Mouse (Mus musculus) lung, embryonic 14.5 days (tissue): ENCODE data around the gene Myg1. TPM values are rescaled to one million over a fixed set of nuclear protein-coding genes. Genes with fewer than 3 reads are reported as not detected.

ENCODE experiments used
- ATAC-seq: fragments of 200-750 bp; cut with Nextera tagmentation; 2 replicates; pipeline ENCODE4 v1.8.0; 2017; ENCODE audit warnings: mild to moderate bottlenecking, moderate TSS enrichment, moderate library complexity; ENCODE audit not compliant: insufficient read depth
- DNase-seq: peaks from one replicate; pipeline ENCODE4 v3.0.0-alpha.2; 2015
- H3K27ac ChIP-seq: fragments of 300-500 bp; sonication (generic); 2 replicates; pipeline ENCODE4 v1.5.1; 2014; ENCODE audit warnings: low read depth, mild to moderate bottlenecking, moderate library complexity
- H3K27me3 ChIP-seq: fragments of 300-500 bp; sonication (generic); 2 replicates; pipeline ENCODE4 v1.6.1; 2014; ENCODE audit warnings: low read length, control low read depth; ENCODE audit not compliant: insufficient read depth
- H3K36me3 ChIP-seq: fragments of 300-500 bp; sonication (generic); 2 replicates; pipeline ENCODE4 v1.6.1; 2014; ENCODE audit warnings: control low read depth; ENCODE audit not compliant: insufficient read depth
- H3K4me1 ChIP-seq: fragments of 300-500 bp; sonication (generic); 2 replicates; pipeline ENCODE4 v1.6.1; 2014; ENCODE audit warnings: antibody characterized with exemption, control low read depth; ENCODE audit not compliant: insufficient read depth
- H3K4me2 ChIP-seq: fragments of 300-500 bp; sonication (generic); 2 replicates; pipeline ENCODE4 v1.6.1; 2014; ENCODE audit warnings: mild to moderate bottlenecking
- H3K4me3 ChIP-seq: fragments of 300-500 bp; sonication (generic); 2 replicates; pipeline ENCODE4 v1.5.1; 2014; ENCODE audit warnings: low read depth, low read length
- H3K9ac ChIP-seq: fragments of 300-500 bp; sonication (generic); 2 replicates; pipeline ENCODE4 v1.6.1; 2014
- H3K9me3 ChIP-seq: fragments of 300-500 bp; sonication (generic); 2 replicates; pipeline ENCODE4 v1.6.1; 2016; ENCODE audit warnings: low read depth, low read length, control low read depth
- CTCF ChIP-seq: IDR thresholded peaks from 2 replicates; pipeline ENCODE4 v1.5.1; 2016; ENCODE audit warnings: antibody characterized with exemption, low read depth
- WGBS: fragments of 180-500 bp; shearing (Covaris S2); extraction: QIAGEN DNeasy Blood & Tissue Kit; methylation state at CpG from one replicate; pipeline ENCODE4 v1.1.7; 2014; 5-methylcytosine and 5-hydroxymethylcytosine counted together
- polyA plus RNA-seq: library from polyadenylated mRNA; unstranded; fragments of >200 nt; fragmentation: Nextera tagmentation; extraction: Ambion mirVana; gene quantifications from 2 replicates; pipeline ENCODE4 v1.2.1, GENCODE M21; 2014

Gene Myg1
- polyA plus RNA-seq, 1 experiment from 2014 or later = 113 TPM

DNA sequence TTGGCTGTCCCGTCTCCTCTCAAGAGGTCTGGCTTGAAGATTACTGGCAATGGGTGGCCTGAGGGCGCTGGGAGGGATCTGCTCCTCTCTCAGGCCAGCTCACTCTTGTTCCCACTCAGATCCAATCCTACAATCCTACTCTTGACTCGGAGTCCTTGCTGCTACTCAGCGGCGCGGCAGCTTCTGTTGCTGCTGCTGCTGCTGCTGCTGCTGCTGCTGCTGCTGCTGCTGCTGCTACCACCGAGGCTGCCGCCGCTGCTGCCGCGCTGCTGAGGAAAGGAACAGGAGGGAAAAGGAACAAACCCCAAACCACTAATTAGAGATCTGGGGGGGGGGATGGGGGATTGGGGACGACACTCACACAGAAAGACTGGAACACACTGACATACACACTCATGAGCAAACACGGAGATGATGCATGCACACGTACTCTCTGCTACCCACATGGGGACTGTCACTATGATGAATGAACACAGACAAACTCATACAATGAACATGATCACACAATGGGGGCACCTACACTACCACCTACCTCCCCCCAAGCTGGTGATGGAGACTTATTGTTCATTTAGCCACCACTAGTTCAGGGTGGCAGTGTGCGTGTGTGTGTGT, 35.3 kb downstream of the Myg1 start, which contains the start of gene Sp7:
Gene Sp7 (minus strand): TSS at position 450 of the 612 bp plus-strand sequence.
- no peak within 1 kb of the TSS for H3K27ac ChIP-seq
- H3K4me1 ChIP-seq = peaks cover 9% of the 10 kb centered on the region
- peak; percentile 18; the same call in 1 of the 2 replicates for TF ChIP-seq CTCF
- H3K4me3 ChIP-seq = peak within 1 kb of the TSS; percentile 25
- no peak for ATAC-seq
- no peaks in the 10 kb centered on the region for H3K36me3 ChIP-seq
- peak; percentile 57 for DNase-seq
- H3K4me2 ChIP-seq = peak within 1 kb of the TSS; percentile 61
- peaks cover 3% of the 10 kb centered on the region; the same call in 1 of the 2 replicates for H3K27me3 ChIP-seq
- WGBS = 6% methylated on average over 15 of the region's 15 CpGs
- H3K9ac ChIP-seq = peak within 1 kb of the TSS; percentile 49
- H3K9me3 ChIP-seq = no peaks in the 10 kb centered on the region

DNA sequence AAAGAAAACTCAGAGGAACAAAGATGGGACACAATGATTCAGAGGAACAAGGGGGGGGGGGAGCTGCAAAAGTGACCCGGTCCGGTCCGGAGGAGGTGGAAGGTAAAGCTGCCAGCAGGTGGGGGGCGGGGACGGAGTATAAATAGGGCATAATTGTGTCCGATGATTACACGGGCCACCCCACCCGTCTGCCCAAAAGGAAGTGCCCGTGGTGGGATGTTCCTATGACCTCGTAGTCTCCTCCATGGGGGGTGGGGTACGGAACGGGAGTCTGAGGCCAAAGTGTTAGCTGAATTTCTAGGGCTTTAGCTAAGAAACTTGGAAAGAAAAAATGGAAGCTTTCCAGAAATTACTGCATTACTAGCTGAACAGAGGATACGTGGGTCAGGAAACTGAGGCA, 38.5 kb downstream of the Myg1 start:
- H3K4me1 ChIP-seq = peaks cover 3% of the 10 kb centered on the region; the same call in 1 of the 2 replicates
- no peaks in the 10 kb centered on the region for H3K9me3 ChIP-seq
- TF ChIP-seq CTCF = no peak
- 20% methylated on average over 13 of the region's 13 CpGs for WGBS
- H3K27me3 ChIP-seq = peaks cover 3% of the 10 kb centered on the region; the same call in 1 of the 2 replicates
- H3K9ac ChIP-seq = no peak overlapping the region
- no peak overlapping the region for H3K4me3 ChIP-seq
- H3K27ac ChIP-seq = peak overlapping the region; percentile 6; the same call in 1 of the 2 replicates
- ATAC-seq (no peak), DNase-seq (no peak)
- H3K36me3 ChIP-seq = no peaks in the 10 kb centered on the region
- H3K4me2 ChIP-seq = peak overlapping the region; percentile 44

DNA sequence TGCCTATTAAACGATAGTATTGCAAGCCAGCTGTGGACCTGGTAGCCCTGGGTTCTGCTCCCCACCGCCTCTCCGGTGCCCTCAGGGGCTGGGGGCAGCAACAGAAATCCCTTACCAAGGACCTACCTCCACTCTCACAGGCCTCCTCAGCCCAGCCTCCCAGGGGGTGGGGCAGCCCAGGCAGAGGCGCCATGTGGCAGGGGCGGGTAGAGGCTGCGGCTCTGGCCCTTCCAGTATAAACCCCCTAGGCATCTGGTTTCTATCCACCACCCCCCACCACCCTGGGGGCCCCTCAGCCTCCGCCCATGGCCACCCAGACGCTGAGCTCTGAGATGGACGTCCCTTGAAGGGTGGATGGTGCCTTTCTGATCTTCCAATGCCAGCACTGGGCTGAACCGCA, 39.2 kb downstream of the Myg1 start:
- peaks cover 3% of the 10 kb centered on the region; the same call in 1 of the 2 replicates for H3K4me1 ChIP-seq
- no peak overlapping the region for H3K4me3 ChIP-seq
- H3K27me3 ChIP-seq = 0 out of 2 replicates have a peak, but pooled peaks cover 1% of the 10 kb centered on the region
- no peak overlapping the region; the same call in 1 of the 2 replicates for H3K27ac ChIP-seq
- ATAC-seq = peak; percentile 77
- DNase-seq = peak; percentile 53
- 4% methylated on average over 10 of the region's 10 CpGs for WGBS
- no peaks in the 10 kb centered on the region for H3K36me3 ChIP-seq
- TF ChIP-seq CTCF = no peak
- peak overlapping the region; percentile 1 for H3K9ac ChIP-seq
- H3K4me2 ChIP-seq = peak overlapping the region; percentile 44
- H3K9me3 ChIP-seq = no peaks in the 10 kb centered on the region

DNA sequence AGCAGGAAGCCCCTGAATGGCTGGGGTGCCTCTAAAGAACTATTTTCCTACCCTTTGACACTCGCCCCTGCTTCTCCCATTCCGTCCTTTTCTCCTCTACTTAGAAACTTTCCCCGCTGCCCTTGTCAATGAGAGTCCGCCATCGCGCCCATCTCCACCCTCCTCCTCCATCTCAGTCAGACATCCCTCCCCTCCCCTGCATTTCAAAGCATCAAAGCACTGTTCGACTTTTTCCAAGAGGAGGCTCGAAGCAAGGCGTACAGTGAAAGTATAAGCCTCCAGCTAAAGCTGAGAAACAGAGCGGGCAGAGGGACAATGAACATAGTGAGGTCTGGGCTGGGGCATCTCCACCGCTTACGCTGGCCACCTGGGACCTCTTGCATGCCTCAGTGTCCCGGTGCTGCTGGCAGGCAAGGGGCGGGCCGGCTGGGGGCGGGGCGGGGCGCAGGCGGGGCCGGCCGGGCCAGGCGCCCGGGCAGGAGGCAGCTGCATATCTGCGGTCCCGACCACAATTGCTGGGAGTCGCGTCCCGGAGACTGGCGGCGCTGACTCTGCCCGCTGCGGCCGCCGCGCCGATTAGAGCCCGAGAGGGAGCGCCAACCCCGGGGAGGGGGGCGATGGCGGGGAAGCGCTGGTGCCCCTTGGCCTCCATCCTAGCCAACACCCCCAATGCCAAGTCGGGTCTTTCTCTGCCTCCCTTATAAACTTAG, 45.1 kb downstream of the Myg1 start:
- Histone ChIP-seq H3K27me3 (no peaks in the 10 kb centered on the region), H3K4me3 (peak overlapping the region; percentile 57), H3K36me3 (no peaks in the 10 kb centered on the region), H3K9ac (peak overlapping the region; percentile 65), H3K4me1 (peaks cover 4% of the 10 kb centered on the region; the same call in 1 of the 2 replicates), H3K9me3 (no peaks in the 10 kb centered on the region), H3K4me2 (peak overlapping the region; percentile 96), H3K27ac (peak overlapping the region; percentile 76)
- DNase-seq (peak; percentile 64), ATAC-seq (peak; percentile 90)
- TF ChIP-seq CTCF = no peak
- under 1% methylated on average over 43 of the region's 43 CpGs for WGBS

DNA sequence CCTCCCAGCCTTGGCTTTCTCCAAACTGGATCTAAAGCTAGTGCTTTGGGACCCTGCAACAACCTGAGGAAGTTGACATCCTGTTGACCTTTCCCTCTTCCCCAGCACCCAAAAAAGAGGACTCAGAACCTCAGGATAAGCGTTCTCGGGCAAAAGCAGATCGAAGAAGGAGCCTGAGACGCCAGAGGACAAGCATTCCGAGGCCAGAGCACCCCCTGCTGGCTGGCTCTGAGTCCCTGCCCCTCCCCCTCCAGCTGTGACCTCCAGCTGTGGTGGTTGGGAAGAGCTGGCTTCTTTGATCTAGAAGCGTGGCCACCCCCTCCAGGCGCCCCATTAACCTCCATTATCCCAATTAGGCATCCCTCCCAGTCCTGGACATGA, 45.6 kb downstream of the Myg1 start:
- Histone ChIP-seq H3K4me1 (peaks cover 4% of the 10 kb centered on the region; the same call in 1 of the 2 replicates), H3K27ac (peak overlapping the region; percentile 76), H3K9ac (peak overlapping the region; percentile 65), H3K27me3 (no peaks in the 10 kb centered on the region), H3K4me2 (peak overlapping the region; percentile 96), H3K36me3 (no peaks in the 10 kb centered on the region), H3K4me3 (peak overlapping the region; percentile 57), H3K9me3 (no peaks in the 10 kb centered on the region)
- ATAC-seq = peak; percentile 82
- WGBS = 0% methylated on average over 7 of the region's 7 CpGs
- peak; percentile 96 for DNase-seq
- peak; percentile 96 for TF ChIP-seq CTCF

DNA sequence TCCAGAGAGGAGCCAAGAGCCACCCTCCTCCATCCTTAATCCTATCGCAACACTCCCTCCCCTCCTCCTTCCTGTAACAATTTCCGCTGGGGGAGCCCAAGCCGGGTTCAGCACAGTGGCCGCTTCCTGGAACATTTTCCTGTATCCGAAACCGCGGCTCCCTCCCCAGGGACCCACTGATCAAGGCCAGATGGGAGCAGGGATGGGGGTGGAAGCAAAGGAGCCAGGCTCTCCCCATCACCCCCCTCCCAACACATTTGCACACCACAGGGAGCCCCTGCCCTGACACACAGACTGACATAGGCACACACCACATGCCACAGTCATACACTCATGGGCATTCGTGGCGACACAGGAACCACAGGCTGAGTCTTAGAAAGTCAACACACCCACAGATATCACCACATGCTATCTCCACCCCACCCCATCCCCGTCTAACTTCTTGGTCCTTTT, 46.3 kb downstream of the Myg1 start:
- no peak for TF ChIP-seq CTCF
- Histone ChIP-seq H3K4me2 (peak overlapping the region; percentile 96), H3K27ac (peak overlapping the region; percentile 66; the same call in 1 of the 2 replicates), H3K9me3 (no peaks in the 10 kb centered on the region), H3K36me3 (no peaks in the 10 kb centered on the region), H3K4me1 (peaks cover 4% of the 10 kb centered on the region; the same call in 1 of the 2 replicates), H3K4me3 (peak overlapping the region; percentile 57; the same call in 1 of the 2 replicates), H3K27me3 (no peaks in the 10 kb centered on the region), H3K9ac (no peak overlapping the region; the same call in 1 of the 2 replicates)
- peak; percentile 70 for DNase-seq
- WGBS = 11% methylated on average over 10 of the region's 10 CpGs
- peak; percentile 41; the same call in 1 of the 2 replicates for ATAC-seq

DNA sequence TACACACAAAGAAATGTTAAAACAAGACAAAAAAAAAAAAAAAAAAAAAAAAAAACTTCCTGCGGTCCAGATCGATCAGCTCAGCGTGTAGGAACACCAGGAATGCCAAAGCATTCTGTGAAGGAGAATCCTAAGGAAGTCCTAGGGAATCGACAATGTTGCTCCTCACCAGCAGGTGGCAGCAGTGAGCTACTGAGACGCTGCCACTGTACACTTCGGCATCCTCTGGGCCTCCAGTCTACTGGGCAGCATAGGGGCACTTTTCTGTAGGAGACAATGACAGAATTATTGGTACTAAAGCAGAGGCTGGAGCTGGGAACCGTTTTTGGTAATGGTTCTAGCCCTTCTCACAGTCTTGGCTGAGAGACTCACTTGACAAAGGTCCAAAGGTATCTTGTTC, 50.1 kb downstream of the Myg1 start:
- WGBS = 5% methylated on average over 7 of the region's 7 CpGs
- Histone ChIP-seq H3K4me3 (no peak overlapping the region), H3K9me3 (no peaks in the 10 kb centered on the region), H3K27ac (no peak overlapping the region), H3K27me3 (no peaks in the 10 kb centered on the region), H3K36me3 (no peaks in the 10 kb centered on the region), H3K4me1 (no peaks in the 10 kb centered on the region), H3K4me2 (no peak overlapping the region), H3K9ac (no peak overlapping the region)
- ATAC-seq (peak; percentile 58), DNase-seq (peak; percentile 98)
- peak; percentile 97 for TF ChIP-seq CTCF
